Mouse (Mus musculus) megakaryocyte, embryonic 14.5 days (primary cell): Measurements from ENCODE around the gene Rps13.

ENCODE experiments used
- FLI1 ChIP-seq: IDR thresholded peaks from 2 replicates; pipeline ENCODE4 v1.6.1; 2012; ENCODE audit warnings: low read length, inconsistent platforms, mixed read lengths
- GATA1 ChIP-seq: IDR thresholded peaks from 3 replicates; pipeline ENCODE4 v1.6.1; 2012; ENCODE audit warnings: mixed read lengths, low read length, inconsistent platforms, borderline replicate concordance

GRCm38 (mm10) chr7:116298389-116298788, 35.6 kb downstream of the Rps13 start:
- TF ChIP-seq GATA1 (no peak), FLI1 (no peak)
